Mouse (Mus musculus) G1E (cell line): ENCODE results near the gene A030005K14Rik. TPM values are rescaled to one million over a fixed set of nuclear protein-coding genes. Genes with fewer than 3 reads are reported as not detected.

Experiments used
- ATAC-seq: 2 replicates; pipeline ENCODE4 v1.8.0; 2016; ENCODE audit warnings: mild to moderate bottlenecking; ENCODE audit not compliant: insufficient number of reproducible peaks, poor library complexity, low FRiP score, severe bottlenecking; ENCODE audit errors: extremely low read depth
- DNase-seq: peaks from one replicate; pipeline ENCODE4 v3.0.0; 2012; ENCODE audit warnings: low spot score
- H3K27me3 ChIP-seq: 2 replicates; pipeline ENCODE4 v1.6.1; 2012; ENCODE audit warnings: mild to moderate bottlenecking, low read length, inconsistent platforms; ENCODE audit not compliant: insufficient read depth
- H3K36me3 ChIP-seq: replicated peaks from 2 replicates; pipeline ENCODE3; 2012; ENCODE audit warnings: mild to moderate bottlenecking, inconsistent platforms
- H3K4me1 ChIP-seq: 2 replicates; pipeline ENCODE4 v1.6.1; 2012; ENCODE audit warnings: low read depth, low read length, inconsistent platforms, mixed read lengths; ENCODE audit not compliant: insufficient read depth
- H3K4me3 ChIP-seq: 2 replicates; pipeline ENCODE4 v1.5.1; 2012; ENCODE audit warnings: low read depth, mild to moderate bottlenecking, inconsistent platforms, low read length, moderate library complexity, mixed read lengths
- H3K9me3 ChIP-seq: replicated peaks from 2 replicates; pipeline ENCODE4 v1.6.1; 2012; ENCODE audit warnings: inconsistent platforms
- CTCF ChIP-seq: IDR thresholded peaks from 2 replicates; pipeline ENCODE4 v1.5.1; 2012; ENCODE audit warnings: low read depth, low read length, inconsistent platforms, mixed read lengths
- GATA1 ChIP-seq: IDR thresholded peaks from 2 replicates; pipeline ENCODE4 v1.6.1; 2012; ENCODE audit warnings: borderline replicate concordance, low read length, inconsistent platforms, mixed read lengths
- GATA2 ChIP-seq: IDR thresholded peaks from 2 replicates; pipeline ENCODE4 v1.6.1; 2012; ENCODE audit warnings: low read depth, low read length, inconsistent platforms, borderline replicate concordance
- POLR2AphosphoS5 ChIP-seq: IDR thresholded peaks from 2 replicates; pipeline ENCODE4 v1.6.1; 2012; ENCODE audit warnings: low read depth, low read length, inconsistent platforms; ENCODE audit not compliant: insufficient replicate concordance
- TAL1 ChIP-seq: conservative IDR thresholded peaks from 2 replicates; pipeline ENCODE4 v1.6.1; 2012; ENCODE audit warnings: low read depth, low read length, inconsistent platforms, mixed read lengths
- polyA plus RNA-seq: library from polyadenylated mRNA; stranded (reverse); fragments of >175 nt; gene quantifications from 2 replicates; pipeline ENCODE4 v1.2.3, GENCODE M21; 2012
- total RNA-seq, 2 experiments: library from RNA; stranded (forward) in 1 of 2; stranded (reverse) in 1 of 2; fragments of 200-1000 nt in 1 of 2; fragments of >200 nt in 1 of 2; fragmentation: Nextera tagmentation in 1 of 2; gene quantifications; 2 replicates each; pipeline ENCODE4 v1.2.3; 2014 to 2017

A030005K14Rik gene
- total and polyA plus RNA-seq, 3 experiments: not detected

DNA sequence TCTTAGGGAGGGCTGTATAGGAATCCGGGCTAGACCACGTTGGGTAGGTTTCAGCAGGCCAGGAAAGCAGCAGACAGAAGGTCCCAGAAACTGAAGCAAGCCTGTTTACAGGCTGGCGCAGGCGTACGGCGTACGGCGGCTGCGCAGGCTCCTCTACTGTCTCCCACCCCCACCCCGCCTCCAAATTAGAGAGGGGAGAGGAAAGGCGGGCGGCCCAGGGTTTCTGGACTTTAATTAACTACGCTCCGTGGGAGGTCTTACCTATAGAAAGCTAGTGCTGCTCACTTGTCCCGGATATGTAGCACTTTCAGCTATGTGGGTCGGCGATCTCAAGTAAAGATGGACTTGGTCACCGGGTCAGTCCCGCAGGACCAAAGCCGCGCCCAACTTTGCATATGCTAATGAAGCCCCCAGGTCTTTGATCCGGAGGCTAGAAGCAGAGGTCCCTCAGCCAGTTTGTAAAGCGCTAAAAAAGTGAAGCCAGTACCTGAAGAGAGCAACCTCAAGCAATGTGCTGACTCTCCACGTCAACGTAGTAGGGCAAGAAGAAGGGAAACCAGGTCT lies 21.0 kb downstream of the A030005K14Rik start, which contains the start of gene Slc19a3:
TSS of gene Slc19a3 (minus strand) at position 340 of the 564 bp plus-strand sequence.
- H3K4me3 ChIP-seq: no peak within 1 kb of the TSS
- no peak for DNase-seq

DNA sequence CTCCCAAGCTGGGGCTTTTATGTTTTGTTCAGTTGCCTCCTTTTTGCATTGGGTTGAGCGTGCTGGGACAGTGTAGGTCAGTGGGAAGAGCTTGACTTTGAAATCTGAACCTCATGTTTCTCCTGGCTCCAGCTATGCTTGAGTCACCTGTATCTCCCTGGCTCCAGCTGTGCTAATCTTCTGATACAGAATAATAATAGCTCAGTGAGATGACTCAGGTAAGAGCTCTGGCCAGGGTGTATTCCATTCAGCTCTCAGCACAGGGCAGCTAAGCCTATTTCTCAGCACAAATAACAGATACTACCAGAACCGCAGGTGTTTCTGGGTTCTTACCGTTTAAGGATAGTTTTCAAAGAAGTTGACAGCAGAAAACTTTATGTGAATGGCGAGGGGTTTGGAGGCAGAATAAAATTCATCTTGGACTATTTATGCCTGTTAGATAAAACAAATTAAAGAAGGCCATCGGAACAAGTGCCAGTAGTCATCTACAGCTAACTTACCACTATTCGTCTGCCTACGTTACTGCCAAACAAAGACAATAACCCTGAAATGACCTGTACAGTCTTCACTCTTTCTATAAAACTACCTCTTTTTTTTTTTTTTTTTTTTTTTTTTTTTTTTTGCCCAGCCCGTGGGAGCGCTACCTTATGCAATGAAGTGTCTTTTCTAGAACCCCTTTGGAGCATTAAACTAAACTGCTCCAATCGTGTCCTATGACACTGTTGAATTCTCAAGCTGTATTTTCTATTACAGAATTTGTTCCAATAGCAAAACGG lies 22.1 kb downstream of the A030005K14Rik start:
- TF ChIP-seq POLR2AphosphoS5 (no peak), CTCF (no peak), TAL1 (no peak), GATA2 (no peak), GATA1 (no peak)
- Histone ChIP-seq H3K9me3 (no peaks in the 10 kb centered on the region), H3K36me3 (no peaks in the 10 kb centered on the region), H3K27me3 (peaks cover 4% of the 10 kb centered on the region; the same call in 1 of the 2 replicates), H3K4me3 (no peak overlapping the region), H3K4me1 (no peaks in the 10 kb centered on the region)
- ATAC-seq: no peak
- no peak for DNase-seq

More for the DNA sequence above, 21.0 kb downstream of the A030005K14Rik start, which contains the start of gene Slc19a3:
- H3K27me3 ChIP-seq: peaks cover 6% of the 10 kb centered on the region; the same call in 1 of the 2 replicates
- H3K36me3 ChIP-seq: no peaks in the 10 kb centered on the region
- H3K4me1 ChIP-seq: no peaks in the 10 kb centered on the region
- TF ChIP-seq POLR2AphosphoS5 (no peak), GATA2 (no peak), TAL1 (no peak), CTCF (no peak), GATA1 (no peak)
- H3K9me3 ChIP-seq: no peaks in the 10 kb centered on the region
- ATAC-seq: no peak

DNA sequence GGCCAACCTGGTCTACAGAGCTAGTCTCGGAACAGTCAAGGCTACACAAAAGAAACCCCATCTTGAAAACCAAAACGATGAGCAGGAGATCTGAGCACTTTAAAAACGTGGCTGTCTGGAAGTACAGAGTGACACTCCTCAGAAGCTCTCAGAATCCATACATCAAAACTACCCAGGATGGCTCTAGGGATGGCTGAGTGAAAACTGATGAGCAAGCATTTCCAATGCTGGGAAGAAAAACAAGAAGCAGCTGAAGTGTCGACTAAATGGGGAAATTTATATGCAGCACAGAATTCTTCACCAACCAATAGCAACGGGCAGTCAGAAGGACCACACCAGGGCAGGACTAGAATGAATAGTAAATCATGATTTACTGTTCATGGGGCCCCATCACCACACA lies 24.7 kb downstream of the A030005K14Rik start:
- H3K36me3 ChIP-seq: no peaks in the 10 kb centered on the region
- no peak for ATAC-seq
- peaks cover 7% of the 10 kb centered on the region for H3K27me3 ChIP-seq
- no peak overlapping the region for H3K4me3 ChIP-seq
- no peak for TF ChIP-seq CTCF
- no peak for TF ChIP-seq TAL1
- TF ChIP-seq GATA1: no peak
- no peak for TF ChIP-seq POLR2AphosphoS5
- no peak for TF ChIP-seq GATA2
- DNase-seq: no peak
- no peaks in the 10 kb centered on the region for H3K4me1 ChIP-seq
- no peaks in the 10 kb centered on the region for H3K9me3 ChIP-seq

DNA sequence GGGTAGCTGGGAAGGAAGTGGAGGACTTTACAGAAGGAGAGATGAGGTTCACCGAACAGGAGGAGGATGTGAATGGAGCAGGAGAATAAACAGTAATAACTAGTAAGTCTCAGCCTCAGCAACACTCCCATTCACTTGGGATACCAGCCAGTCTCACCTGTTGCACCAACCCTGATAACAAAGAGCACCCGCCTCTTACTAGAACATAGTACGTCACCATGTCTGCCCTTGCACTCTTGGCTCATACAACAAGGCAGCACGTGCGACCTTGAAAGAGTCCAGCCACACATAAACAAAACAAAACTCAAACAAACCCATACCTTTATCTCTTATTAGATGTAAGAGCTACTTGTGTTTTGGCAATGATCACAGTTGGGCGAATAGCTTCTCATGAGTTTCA lies 26.7 kb downstream of the A030005K14Rik start:
- ATAC-seq (no peak), DNase-seq (no peak)
- Histone ChIP-seq H3K4me1 (no peaks in the 10 kb centered on the region), H3K36me3 (no peaks in the 10 kb centered on the region), H3K27me3 (peaks cover 7% of the 10 kb centered on the region), H3K4me3 (no peak overlapping the region), H3K9me3 (no peaks in the 10 kb centered on the region)
- TF ChIP-seq POLR2AphosphoS5 (no peak), TAL1 (no peak), CTCF (no peak), GATA2 (no peak), GATA1 (no peak)

DNA sequence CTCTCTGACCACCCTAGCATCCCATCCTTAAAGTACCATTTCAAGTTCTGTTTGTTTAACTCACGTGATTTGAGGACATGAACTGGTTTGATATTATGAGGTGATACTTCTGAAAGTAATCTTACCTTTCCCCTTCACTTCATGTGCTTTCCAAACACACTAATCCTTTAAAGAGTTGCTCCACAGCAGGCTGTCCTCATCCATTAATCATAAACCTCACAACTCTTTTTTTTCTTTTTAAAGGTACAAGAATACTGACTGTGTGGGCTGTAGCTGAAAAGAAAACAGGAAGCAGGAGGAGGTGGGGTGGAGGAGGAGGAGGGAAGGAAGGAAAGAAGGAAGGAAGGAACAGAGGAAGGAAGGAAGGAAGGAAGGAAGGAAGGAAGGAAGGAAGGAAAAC lies 27.2 kb downstream of the A030005K14Rik start:
- TF ChIP-seq GATA1: no peak
- TF ChIP-seq GATA2: no peak
- no peak for TF ChIP-seq POLR2AphosphoS5
- TF ChIP-seq TAL1: no peak
- no peak for TF ChIP-seq CTCF
- no peak for DNase-seq
- ATAC-seq: no peak

DNA sequence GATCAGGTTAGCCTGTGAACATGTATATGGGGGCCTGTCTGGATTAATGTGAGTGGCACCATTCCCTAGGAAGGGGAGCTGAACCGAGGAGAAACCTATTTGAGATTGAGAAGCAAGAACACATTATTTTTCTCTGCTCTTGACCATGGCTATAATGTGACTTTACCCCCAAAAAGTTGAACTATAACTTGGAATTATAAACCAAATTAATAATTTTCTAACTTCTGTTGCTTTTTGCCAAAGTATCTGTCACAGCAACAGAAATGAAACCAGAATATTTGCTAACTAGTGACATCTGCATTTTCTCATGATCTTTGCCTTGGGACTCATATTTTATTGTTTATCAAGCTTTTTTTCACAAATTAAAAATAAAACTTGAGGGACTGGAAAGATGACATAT lies 42.6 kb downstream of the A030005K14Rik start:
- no peaks in the 10 kb centered on the region for H3K9me3 ChIP-seq
- TF ChIP-seq POLR2AphosphoS5: no peak
- no peak for TF ChIP-seq CTCF
- TF ChIP-seq GATA1: no peak
- TF ChIP-seq GATA2: no peak
- no peak for TF ChIP-seq TAL1

More for the DNA sequence above, 27.2 kb downstream of the A030005K14Rik start:
- no peak overlapping the region for H3K4me3 ChIP-seq
- no peaks in the 10 kb centered on the region for H3K9me3 ChIP-seq
- H3K36me3 ChIP-seq: no peaks in the 10 kb centered on the region
- no peaks in the 10 kb centered on the region for H3K4me1 ChIP-seq
- H3K27me3 ChIP-seq: peaks cover 7% of the 10 kb centered on the region

More for the DNA sequence above, 42.6 kb downstream of the A030005K14Rik start:
- ATAC-seq (no peak), DNase-seq (no peak)
- peaks cover 10% of the 10 kb centered on the region for H3K27me3 ChIP-seq
- no peaks in the 10 kb centered on the region for H3K36me3 ChIP-seq
- no peak overlapping the region for H3K4me3 ChIP-seq
- H3K4me1 ChIP-seq: no peaks in the 10 kb centered on the region
